Mouse (Mus musculus): ENCODE data around the gene Dner. TPM values are rescaled to one million over a fixed set of nuclear protein-coding genes. Genes with fewer than 3 reads are reported as not detected.

Dner gene
- polyA plus RNA-seq, 1 experiment from 2014 or later = 0.36 TPM

DNA sequence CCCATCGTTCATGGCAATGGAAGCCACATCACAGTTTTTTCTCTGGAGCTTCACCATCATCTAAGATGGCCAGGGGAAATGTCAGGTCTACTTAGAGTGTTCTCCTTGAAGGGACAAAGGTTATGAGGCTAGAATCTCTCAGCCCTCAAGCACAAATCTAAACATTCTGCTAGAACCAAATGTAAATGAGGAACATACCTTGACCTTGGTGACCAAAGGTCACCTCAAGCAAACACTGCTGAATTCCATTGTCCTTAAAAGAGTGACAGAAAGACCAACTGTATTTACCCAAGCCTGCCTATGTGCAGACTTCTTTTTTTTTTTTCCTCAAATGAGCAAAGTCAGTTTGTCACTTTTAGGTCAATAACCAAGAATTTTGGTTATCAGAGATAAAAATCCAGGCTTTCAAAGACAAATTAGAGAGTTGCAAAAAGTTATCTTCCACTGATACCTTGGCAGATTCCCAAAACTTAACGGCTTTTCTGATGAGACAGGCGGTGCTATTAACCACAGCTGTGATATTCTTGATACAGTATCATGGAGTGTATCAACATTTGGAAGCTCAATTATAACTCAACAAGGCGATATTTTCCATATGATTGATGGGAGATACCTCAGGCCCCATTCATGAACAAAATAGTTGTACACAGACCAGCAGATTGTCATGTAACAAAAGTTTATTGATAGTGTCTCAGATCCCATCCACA lies 173.6 kb downstream of the Dner start:
- H3K4me3 ChIP-seq (replicated peaks) = no peak overlapping the region
- no peak overlapping the region for H3K27ac ChIP-seq
- no peaks in the 10 kb centered on the region for H3K9me3 ChIP-seq (replicated peaks)
- H3K27me3 ChIP-seq = no peaks in the 10 kb centered on the region
- ATAC-seq (ENCODE audit: low read depth) (no peak), DNase-seq (no peak)
- no peaks in the 10 kb centered on the region for H3K4me1 ChIP-seq (replicated peaks)
- H3K36me3 ChIP-seq = no peaks in the 10 kb centered on the region
- 52% methylated on average over 4 of the region's 4 CpGs for WGBS (ENCODE audit: insufficient replicate concordance)
- no peak overlapping the region for H3K9ac ChIP-seq
- H3K4me2 ChIP-seq = no peak overlapping the region

- 68% methylated on average over 4 of the region's 4 CpGs for WGBS (ENCODE audit: insufficient replicate concordance)
- no peak for ATAC-seq (ENCODE audit: low read depth)
- no peaks in the 10 kb centered on the region for H3K36me3 ChIP-seq
- H3K4me3 ChIP-seq (replicated peaks) = no peak overlapping the region
- H3K9me3 ChIP-seq (replicated peaks) = no peaks in the 10 kb centered on the region
- H3K27ac ChIP-seq = no peak overlapping the region
- H3K4me2 ChIP-seq = no peak overlapping the region
- no peak overlapping the region for H3K9ac ChIP-seq
- no peaks in the 10 kb centered on the region for H3K27me3 ChIP-seq
- H3K4me1 ChIP-seq (replicated peaks) = no peaks in the 10 kb centered on the region
- no peak for DNase-seq
Measured at GRCm38 (mm10) chr1:84518347-84518746, 177.7 kb downstream of the Dner start.

DNA sequence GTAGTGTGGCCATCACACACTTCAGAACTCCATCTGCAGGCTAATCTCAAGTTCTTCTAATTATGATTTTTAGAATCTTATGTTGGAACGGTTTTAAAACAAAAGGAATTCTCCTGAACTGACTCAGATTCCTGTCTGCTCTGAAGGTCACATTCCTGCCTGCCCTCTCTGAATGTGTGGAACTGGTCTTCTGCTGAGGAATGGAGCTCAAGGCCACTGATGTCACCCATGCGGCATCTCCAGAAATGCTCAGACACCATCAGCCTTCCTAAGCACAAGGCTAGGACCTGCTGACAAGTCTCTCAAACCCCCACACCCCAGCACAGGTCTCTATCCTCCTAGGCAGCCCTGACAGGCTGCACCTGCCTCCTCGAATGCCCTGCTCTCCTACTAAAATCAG lies 182.8 kb downstream of the Dner start:
- Histone ChIP-seq H3K4me2 (no peak overlapping the region), H3K36me3 (no peaks in the 10 kb centered on the region), H3K4me1 (replicated peaks) (no peaks in the 10 kb centered on the region), H3K27me3 (no peaks in the 10 kb centered on the region), H3K9ac (no peak overlapping the region), H3K27ac (no peak overlapping the region), H3K4me3 (replicated peaks) (no peak overlapping the region), H3K9me3 (replicated peaks) (no peaks in the 10 kb centered on the region)
- ATAC-seq (ENCODE audit: low read depth) (no peak), DNase-seq (no peak)
- 34% methylated on average over 3 of the region's 3 CpGs for WGBS (ENCODE audit: insufficient replicate concordance)

- Histone ChIP-seq H3K4me2 (no peak overlapping the region), H3K27ac (no peak overlapping the region), H3K36me3 (no peaks in the 10 kb centered on the region), H3K9ac (no peak overlapping the region), H3K4me3 (replicated peaks) (no peak overlapping the region), H3K4me1 (replicated peaks) (no peaks in the 10 kb centered on the region), H3K9me3 (replicated peaks) (no peaks in the 10 kb centered on the region), H3K27me3 (no peaks in the 10 kb centered on the region)
- ATAC-seq (ENCODE audit: low read depth) (no peak), DNase-seq (no peak)
- WGBS (ENCODE audit: insufficient replicate concordance) = 64% methylated on average over 1 of the region's 1 CpGs
Measured at GRCm38 (mm10) chr1:84508510-84508909, 187.5 kb downstream of the Dner start.

DNA sequence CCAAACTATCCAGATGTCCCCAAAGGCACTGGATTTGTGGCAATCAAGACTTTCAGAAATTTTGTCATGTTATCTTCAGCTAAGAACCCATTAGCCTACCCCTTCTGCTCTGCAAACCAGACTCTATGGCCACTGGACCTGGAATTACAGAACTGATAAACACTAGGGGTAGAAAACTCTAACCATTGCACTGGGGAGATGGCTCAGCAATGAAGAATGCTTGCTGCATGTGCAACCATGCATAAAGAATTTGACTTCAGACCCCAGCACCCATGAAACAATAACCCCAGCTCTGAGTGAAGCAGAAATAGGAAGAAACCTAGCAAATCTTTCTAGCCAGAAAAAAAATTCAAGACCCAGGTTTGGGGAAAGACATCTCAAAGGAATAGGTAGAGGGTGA lies 188.5 kb downstream of the Dner start:
- Histone ChIP-seq H3K4me2 (no peak overlapping the region), H3K9ac (no peak overlapping the region), H3K27me3 (no peaks in the 10 kb centered on the region), H3K36me3 (no peaks in the 10 kb centered on the region), H3K4me1 (replicated peaks) (no peaks in the 10 kb centered on the region), H3K27ac (no peak overlapping the region), H3K4me3 (replicated peaks) (no peak overlapping the region), H3K9me3 (replicated peaks) (no peaks in the 10 kb centered on the region)
- DNase-seq = no peak
- no peak for ATAC-seq (ENCODE audit: low read depth)

GRCm38 (mm10) chr1:84506984-84507546 lies 189.0 kb downstream of the Dner start:
- Histone ChIP-seq H3K27ac (no peak overlapping the region), H3K9me3 (replicated peaks) (no peaks in the 10 kb centered on the region), H3K4me1 (replicated peaks) (no peaks in the 10 kb centered on the region), H3K4me2 (no peak overlapping the region), H3K4me3 (replicated peaks) (no peak overlapping the region), H3K27me3 (no peaks in the 10 kb centered on the region), H3K36me3 (no peaks in the 10 kb centered on the region), H3K9ac (no peak overlapping the region)
- ATAC-seq (ENCODE audit: low read depth) (no peak), DNase-seq (no peak)
- 45% methylated on average over 6 of the region's 6 CpGs for WGBS (ENCODE audit: insufficient replicate concordance)

GRCm38 (mm10) chr1:84500673-84501072 lies 195.3 kb downstream of the Dner start:
- no peak for ATAC-seq (ENCODE audit: low read depth)
- Histone ChIP-seq H3K4me3 (replicated peaks) (no peak overlapping the region), H3K4me1 (replicated peaks) (no peaks in the 10 kb centered on the region), H3K36me3 (no peaks in the 10 kb centered on the region), H3K4me2 (no peak overlapping the region), H3K9me3 (replicated peaks) (no peaks in the 10 kb centered on the region), H3K27ac (no peak overlapping the region), H3K9ac (no peak overlapping the region), H3K27me3 (no peaks in the 10 kb centered on the region)
- WGBS (ENCODE audit: insufficient replicate concordance) = 76% methylated on average over 3 of the region's 3 CpGs
- no peak for DNase-seq

DNA sequence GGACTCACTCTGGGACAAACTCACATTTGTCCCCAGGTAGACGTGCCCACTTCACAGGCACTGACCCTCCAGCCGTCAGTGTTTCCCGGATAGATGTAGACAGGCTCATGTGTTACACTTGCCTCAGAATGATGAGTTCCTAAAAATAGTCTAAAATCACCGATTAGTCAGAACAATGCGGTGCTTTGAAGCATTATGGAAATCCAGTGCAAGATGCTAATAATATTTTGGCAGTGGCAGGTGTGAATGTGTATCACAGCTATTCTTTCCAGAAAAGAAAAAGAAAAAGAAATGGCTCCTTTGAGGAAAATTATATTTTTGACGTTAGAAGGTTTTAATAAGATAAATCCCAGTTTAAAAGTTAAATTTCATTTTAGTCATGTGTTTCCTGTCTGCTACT lies 204.3 kb downstream of the Dner start:
- H3K4me1 ChIP-seq (replicated peaks) = no peaks in the 10 kb centered on the region
- WGBS (ENCODE audit: insufficient replicate concordance) = 63% methylated on average over 6 of the region's 6 CpGs
- no peaks in the 10 kb centered on the region for H3K9me3 ChIP-seq (replicated peaks)
- H3K9ac ChIP-seq = no peak overlapping the region
- H3K4me3 ChIP-seq (replicated peaks) = no peak overlapping the region
- DNase-seq = no peak
- no peak overlapping the region for H3K4me2 ChIP-seq
- no peaks in the 10 kb centered on the region for H3K36me3 ChIP-seq
- H3K27me3 ChIP-seq = no peaks in the 10 kb centered on the region
- H3K27ac ChIP-seq = no peak overlapping the region
- no peak for ATAC-seq (ENCODE audit: low read depth)

DNA sequence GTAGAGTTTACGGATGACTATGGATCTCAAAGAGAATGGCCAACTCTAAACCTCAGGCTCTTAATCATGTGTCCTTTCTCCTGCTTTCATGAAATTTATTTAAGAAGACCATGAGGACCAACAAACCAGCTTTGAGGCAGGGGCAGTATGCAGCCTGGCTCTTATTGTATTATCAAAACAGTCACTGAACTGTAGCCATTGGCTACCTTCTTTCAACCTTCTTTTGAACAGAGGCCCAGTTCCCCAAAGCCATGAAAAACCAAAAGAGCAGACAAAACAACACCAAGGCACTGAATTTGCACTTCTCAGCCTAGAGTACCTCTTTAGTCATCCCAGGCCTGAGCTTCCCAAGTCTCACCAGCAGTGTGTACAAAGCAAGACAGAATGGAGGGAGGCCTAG lies 207.5 kb downstream of the Dner start:
- Histone ChIP-seq H3K36me3 (no peaks in the 10 kb centered on the region), H3K27me3 (no peaks in the 10 kb centered on the region), H3K27ac (no peak overlapping the region), H3K4me3 (replicated peaks) (no peak overlapping the region), H3K4me2 (no peak overlapping the region), H3K9me3 (replicated peaks) (no peaks in the 10 kb centered on the region), H3K4me1 (replicated peaks) (no peaks in the 10 kb centered on the region), H3K9ac (no peak overlapping the region)
- no peak for DNase-seq
- ATAC-seq (ENCODE audit: low read depth) = no peak
- 75% methylated on average over 1 of the region's 1 CpGs for WGBS (ENCODE audit: insufficient replicate concordance)

DNA sequence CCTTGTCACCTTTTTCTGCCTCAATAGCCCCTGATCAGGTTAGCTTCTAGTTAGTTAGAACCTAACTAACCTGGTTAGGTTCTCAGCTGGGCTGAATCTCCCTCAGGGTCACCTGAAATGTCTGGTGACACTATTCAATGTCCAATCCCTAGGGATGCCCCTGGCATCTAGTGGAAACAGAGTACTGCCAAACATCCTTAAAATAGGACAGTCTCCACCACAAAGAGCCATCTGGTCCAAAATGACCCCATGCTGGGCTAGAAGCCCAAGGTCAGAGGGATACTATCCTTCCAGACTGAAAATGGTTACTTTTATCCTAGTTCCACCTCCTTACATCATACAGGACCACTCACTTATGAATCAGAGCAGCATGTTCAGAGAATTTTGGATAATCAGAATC lies 211.0 kb downstream of the Dner start:
- DNase-seq = no peak
- Histone ChIP-seq H3K27me3 (no peaks in the 10 kb centered on the region), H3K4me2 (no peak overlapping the region), H3K27ac (no peak overlapping the region), H3K4me1 (replicated peaks) (no peaks in the 10 kb centered on the region), H3K9ac (no peak overlapping the region), H3K4me3 (replicated peaks) (no peak overlapping the region), H3K9me3 (replicated peaks) (no peaks in the 10 kb centered on the region), H3K36me3 (no peaks in the 10 kb centered on the region)
- ATAC-seq (ENCODE audit: low read depth) = no peak

GRCm38 (mm10) chr1:84484577-84484976 lies 211.4 kb downstream of the Dner start:
- H3K9ac ChIP-seq = no peak overlapping the region
- no peaks in the 10 kb centered on the region for H3K9me3 ChIP-seq (replicated peaks)
- no peak overlapping the region for H3K4me3 ChIP-seq (replicated peaks)
- DNase-seq (no peak), ATAC-seq (ENCODE audit: low read depth) (no peak)
- no peaks in the 10 kb centered on the region for H3K4me1 ChIP-seq (replicated peaks)
- no peak overlapping the region for H3K27ac ChIP-seq
- H3K36me3 ChIP-seq = no peaks in the 10 kb centered on the region
- H3K4me2 ChIP-seq = no peak overlapping the region
- WGBS (ENCODE audit: insufficient replicate concordance) = 67% methylated on average over 3 of the region's 3 CpGs
- H3K27me3 ChIP-seq = no peaks in the 10 kb centered on the region

DNA sequence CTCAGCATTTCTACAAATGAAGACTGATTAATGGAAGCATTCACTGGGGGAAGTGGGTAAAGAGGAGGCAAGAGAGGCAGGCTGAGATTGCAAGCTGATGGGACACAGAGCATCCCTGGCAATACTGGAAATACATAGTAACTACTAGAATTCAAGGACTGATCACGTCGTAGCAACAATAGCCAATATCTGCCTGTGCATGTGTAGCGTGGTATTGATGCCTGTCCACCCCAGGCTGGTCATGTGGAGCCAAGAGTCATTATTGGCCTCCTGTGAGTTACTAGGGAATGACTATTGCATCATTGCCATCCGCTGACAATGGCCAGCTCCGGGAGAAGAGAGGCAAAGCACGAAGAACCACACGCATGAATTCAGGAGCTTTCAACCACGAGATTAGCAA lies 216.0 kb downstream of the Dner start:
- DNase-seq = no peak
- H3K4me3 ChIP-seq (replicated peaks) = no peak overlapping the region

More for the DNA sequence above, 216.0 kb downstream of the Dner start:
- H3K36me3 ChIP-seq = no peaks in the 10 kb centered on the region
- H3K9ac ChIP-seq = no peak overlapping the region
- H3K27me3 ChIP-seq = no peaks in the 10 kb centered on the region
- H3K4me2 ChIP-seq = no peak overlapping the region
- no peak for ATAC-seq (ENCODE audit: low read depth)
- H3K27ac ChIP-seq = no peak overlapping the region
- 68% methylated on average over 8 of the region's 8 CpGs for WGBS (ENCODE audit: insufficient replicate concordance)
- H3K4me1 ChIP-seq (replicated peaks) = no peaks in the 10 kb centered on the region
- no peaks in the 10 kb centered on the region for H3K9me3 ChIP-seq (replicated peaks)

Data from liver, embryonic 13.5 days (tissue).